Mouse (Mus musculus) midbrain, embryonic 16.5 days (tissue): ENCODE measurements around the gene Hes6. TPM values are rescaled to one million over a fixed set of nuclear protein-coding genes. Genes with fewer than 3 reads are reported as not detected.

Experiments
- ATAC-seq: fragments of 200-750 bp; cut with Nextera tagmentation; 2 replicates; pipeline ENCODE4 v1.8.0; 2017; ENCODE audit warnings: moderate TSS enrichment
- H3K27ac ChIP-seq: fragments of 300-500 bp; sonication (generic); 2 replicates; pipeline ENCODE4 v1.5.1; 2014; ENCODE audit warnings: mild to moderate bottlenecking, low read length, mixed read lengths
- H3K27me3 ChIP-seq: fragments of 300-500 bp; sonication (generic); 2 replicates; pipeline ENCODE4 v1.6.1; 2014; ENCODE audit warnings: low read depth, low read length, mixed read lengths; ENCODE audit not compliant: control insufficient read depth, insufficient read depth
- H3K36me3 ChIP-seq: fragments of 300-500 bp; sonication (generic); 2 replicates; pipeline ENCODE4 v1.6.1; 2014; ENCODE audit warnings: mild to moderate bottlenecking, low read length, moderate library complexity, mixed read lengths; ENCODE audit not compliant: control insufficient read depth, insufficient read depth
- H3K4me1 ChIP-seq: fragments of 300-500 bp; sonication (generic); 2 replicates; pipeline ENCODE4 v1.6.1; 2014; ENCODE audit warnings: mild to moderate bottlenecking, low read length, mixed read lengths; ENCODE audit not compliant: control insufficient read depth, insufficient read depth
- H3K4me2 ChIP-seq: fragments of 300-500 bp; sonication (generic); 2 replicates; pipeline ENCODE4 v1.6.1; 2014; ENCODE audit warnings: mild to moderate bottlenecking, low read length, mixed read lengths
- H3K4me3 ChIP-seq: fragments of 300-500 bp; sonication (generic); 2 replicates; pipeline ENCODE4 v1.5.1; 2014; ENCODE audit warnings: low read depth, mild to moderate bottlenecking, low read length, moderate library complexity, mixed read lengths
- H3K9ac ChIP-seq: fragments of 300-500 bp; sonication (generic); 2 replicates; pipeline ENCODE4 v1.6.1; 2014; ENCODE audit warnings: low read depth, low read length, mixed read lengths
- H3K9me3 ChIP-seq: fragments of 300-500 bp; sonication (generic); replicated peaks from 2 replicates; pipeline ENCODE4 v1.6.1; 2014; ENCODE audit warnings: mild to moderate bottlenecking, low read length, mixed read lengths; ENCODE audit not compliant: control insufficient read depth, poor library complexity, severe bottlenecking
- WGBS: fragments of 180-500 bp; shearing (Covaris S2); extraction: QIAGEN DNeasy Blood & Tissue Kit; methylation state at CpG from one replicate; pipeline ENCODE4 v1.1.7; 2014; 5-methylcytosine and 5-hydroxymethylcytosine counted together
- polyA plus RNA-seq: library from polyadenylated mRNA; unstranded; fragments of >200 nt; fragmentation: Nextera tagmentation; extraction: Ambion mirVana; gene quantifications from 2 replicates; pipeline ENCODE4 v1.2.1, GENCODE M21; 2015

Hes6 gene
- polyA plus RNA-seq, 1 experiment from 2014 or later = 153 TPM

DNA sequence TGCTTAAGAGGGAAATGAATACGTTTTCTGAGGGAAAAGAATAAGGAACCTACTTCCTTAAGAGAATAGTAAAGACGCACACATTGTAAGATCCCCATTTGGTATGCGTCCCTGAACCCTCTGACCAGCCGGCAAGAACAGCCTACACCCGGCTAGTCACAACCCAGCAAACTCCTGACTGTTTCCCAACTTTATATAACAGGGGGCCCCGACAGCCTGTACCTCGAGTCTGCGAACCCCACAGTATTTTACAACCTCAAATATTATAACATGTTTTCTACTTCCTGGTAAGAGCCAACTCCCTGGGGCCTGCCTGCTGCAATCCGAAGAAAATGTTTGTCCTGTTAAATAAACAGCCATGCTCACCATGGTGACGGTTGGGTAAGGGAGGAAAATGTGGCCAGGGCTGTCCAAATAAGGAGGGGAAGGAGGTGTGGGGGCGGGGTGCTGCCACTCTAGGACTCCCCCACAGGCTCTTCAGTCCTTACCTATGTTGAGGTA lies 42.5 kb upstream of the Hes6 start:
- Histone ChIP-seq H3K36me3 (no peaks in the 10 kb centered on the region), H3K9ac (no peak overlapping the region), H3K4me3 (no peak overlapping the region), H3K27me3 (no peaks in the 10 kb centered on the region), H3K4me2 (peak overlapping the region; percentile 17), H3K4me1 (peaks cover 17% of the 10 kb centered on the region), H3K9me3 (no peaks in the 10 kb centered on the region), H3K27ac (no peak overlapping the region)
- ATAC-seq = no peak
- 25% methylated on average over 11 of the region's 11 CpGs for WGBS

DNA sequence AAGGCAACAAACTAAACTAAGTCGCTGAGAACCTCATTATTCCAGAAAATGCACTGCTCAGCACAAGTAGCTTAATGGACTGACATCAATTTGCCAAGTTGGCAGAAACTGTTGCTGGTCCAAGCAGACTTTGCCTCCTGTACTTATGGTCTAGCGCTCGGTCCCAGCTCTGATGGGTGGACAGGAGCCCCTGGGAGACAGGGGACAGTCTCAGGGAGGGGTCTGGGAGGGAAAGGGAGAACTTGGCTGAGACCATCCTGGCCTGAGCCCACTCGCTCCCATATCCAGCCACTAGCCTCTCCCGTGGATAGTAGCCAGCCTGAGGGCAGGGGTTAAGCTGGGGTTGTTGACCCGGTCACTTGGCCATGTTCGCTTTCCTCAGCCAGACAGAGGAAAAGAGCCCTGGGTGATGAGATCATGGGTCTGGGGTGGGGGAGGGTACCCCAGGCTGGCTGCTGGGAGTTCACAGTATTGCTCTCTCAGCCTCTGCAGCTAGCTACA lies 41.9 kb upstream of the Hes6 start:
- Histone ChIP-seq H3K4me1 (peaks cover 17% of the 10 kb centered on the region), H3K4me3 (no peak overlapping the region), H3K9ac (no peak overlapping the region), H3K36me3 (no peaks in the 10 kb centered on the region), H3K27me3 (no peaks in the 10 kb centered on the region), H3K4me2 (peak overlapping the region; percentile 17), H3K9me3 (no peaks in the 10 kb centered on the region), H3K27ac (no peak overlapping the region)
- ATAC-seq = no peak
- 39% methylated on average over 7 of the region's 7 CpGs for WGBS

DNA sequence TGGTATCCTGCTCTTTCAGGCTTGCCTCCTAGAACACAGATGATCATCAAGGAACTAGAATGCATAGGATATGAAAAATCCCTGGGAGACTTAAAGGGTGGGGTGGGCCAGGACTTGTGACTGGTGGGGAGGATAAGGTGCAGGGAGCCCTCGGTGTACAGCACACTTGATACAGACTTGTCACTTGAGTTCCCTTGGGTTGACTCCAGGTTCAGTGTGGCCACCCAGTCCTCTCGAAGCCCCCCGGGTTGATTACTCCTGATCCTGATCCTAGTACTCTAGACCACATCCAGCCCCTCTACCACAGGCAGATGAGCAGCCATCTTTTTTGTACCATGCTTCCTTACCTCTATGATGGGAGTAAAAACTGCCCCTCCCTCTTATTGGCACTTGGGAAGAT lies 41.1 kb upstream of the Hes6 start:
- ATAC-seq = no peak
- WGBS = 93% methylated on average over 3 of the region's 3 CpGs
- no peaks in the 10 kb centered on the region for H3K27me3 ChIP-seq

DNA sequence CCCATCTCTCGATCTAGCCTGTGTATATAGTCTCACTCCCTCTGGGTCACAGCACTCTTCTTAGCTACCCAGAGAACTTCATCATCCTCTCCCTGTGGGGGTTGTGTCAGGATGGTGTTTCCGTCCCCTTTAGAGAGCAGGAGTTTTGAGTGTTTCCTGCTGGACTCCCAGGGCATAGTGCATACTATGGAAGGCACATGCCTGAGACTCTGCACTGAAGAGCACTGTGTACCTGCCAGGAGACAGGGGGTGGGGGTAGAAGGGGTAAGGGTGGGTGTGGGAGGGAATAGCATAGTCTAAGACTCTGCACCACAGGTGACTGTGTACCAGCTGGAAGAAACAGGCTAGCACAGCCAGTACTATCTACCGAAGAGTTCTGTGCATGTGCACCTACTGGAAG lies 40.5 kb upstream of the Hes6 start:
- H3K36me3 ChIP-seq = no peaks in the 10 kb centered on the region; the same call in 1 of the 2 replicates
- no peak overlapping the region for H3K27ac ChIP-seq
- WGBS = 91% methylated on average over 3 of the region's 3 CpGs
- no peak for ATAC-seq
- no peaks in the 10 kb centered on the region for H3K27me3 ChIP-seq
- H3K9me3 ChIP-seq = no peaks in the 10 kb centered on the region
- no peak overlapping the region for H3K4me2 ChIP-seq
- H3K4me1 ChIP-seq = peaks cover 17% of the 10 kb centered on the region
- no peak overlapping the region for H3K4me3 ChIP-seq
- no peak overlapping the region for H3K9ac ChIP-seq

More for the DNA sequence above, 41.1 kb upstream of the Hes6 start:
- Histone ChIP-seq H3K4me2 (no peak overlapping the region), H3K4me1 (peaks cover 17% of the 10 kb centered on the region), H3K4me3 (no peak overlapping the region), H3K9me3 (no peaks in the 10 kb centered on the region), H3K36me3 (no peaks in the 10 kb centered on the region), H3K27ac (no peak overlapping the region), H3K9ac (no peak overlapping the region)

DNA sequence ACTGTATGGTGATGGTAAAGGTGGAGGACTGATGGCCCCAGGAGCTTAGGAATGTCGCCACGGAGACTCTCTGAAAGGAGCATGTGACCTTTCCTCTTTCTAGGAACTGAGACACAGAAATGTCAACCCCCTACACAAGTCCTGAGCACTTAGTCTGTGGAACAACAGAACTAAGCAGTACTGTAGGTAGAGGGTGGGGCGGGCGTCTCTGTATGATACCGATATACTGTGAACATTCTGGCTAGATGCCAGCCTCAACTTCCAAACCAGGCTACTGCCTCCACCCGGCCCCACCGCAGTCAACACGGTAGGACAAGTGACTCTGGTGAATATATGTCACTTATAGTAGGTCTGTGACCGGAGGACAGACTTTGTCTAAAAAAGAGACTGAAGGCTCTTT lies 40.1 kb upstream of the Hes6 start:
- no peak overlapping the region for H3K4me3 ChIP-seq
- 88% methylated on average over 9 of the region's 9 CpGs for WGBS
- H3K36me3 ChIP-seq = peaks cover 2% of the 10 kb centered on the region; the same call in 1 of the 2 replicates
- no peaks in the 10 kb centered on the region for H3K9me3 ChIP-seq
- H3K4me1 ChIP-seq = peaks cover 17% of the 10 kb centered on the region
- H3K4me2 ChIP-seq = no peak overlapping the region
- no peak overlapping the region for H3K27ac ChIP-seq
- ATAC-seq = no peak
- no peak overlapping the region for H3K9ac ChIP-seq
- H3K27me3 ChIP-seq = no peaks in the 10 kb centered on the region

DNA sequence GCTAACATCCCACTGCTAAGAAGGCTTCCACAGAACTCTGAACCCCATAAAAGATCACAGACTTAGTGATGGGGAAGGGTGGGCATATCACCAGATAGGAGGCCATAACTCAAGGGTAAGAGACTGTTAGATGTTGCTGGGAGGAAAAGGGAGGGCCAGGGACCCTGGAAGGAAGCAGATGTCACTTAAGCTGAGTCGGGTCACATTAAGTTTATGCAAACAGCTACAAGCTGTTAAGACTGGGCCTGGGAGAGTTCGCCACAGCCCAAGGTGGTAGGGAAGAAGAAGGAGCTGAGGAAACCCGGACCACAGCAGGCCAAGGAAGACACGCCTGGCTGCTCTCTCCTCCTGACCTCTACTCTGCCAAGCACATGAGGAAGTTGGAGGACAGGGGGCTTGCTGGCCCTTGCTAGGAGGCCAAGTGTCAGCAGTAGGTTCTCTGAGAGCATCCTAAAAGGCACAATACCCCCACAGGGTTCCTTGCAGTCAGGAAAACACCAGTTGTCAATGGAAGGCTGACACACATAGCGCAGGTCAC lies 37.8 kb upstream of the Hes6 start:
- H3K4me1 ChIP-seq = peaks cover 1% of the 10 kb centered on the region; the same call in 1 of the 2 replicates
- no peaks in the 10 kb centered on the region for H3K9me3 ChIP-seq
- H3K36me3 ChIP-seq = peaks cover 20% of the 10 kb centered on the region
- H3K4me2 ChIP-seq = no peak overlapping the region
- no peaks in the 10 kb centered on the region for H3K27me3 ChIP-seq
- WGBS = 67% methylated on average over 5 of the region's 5 CpGs
- H3K9ac ChIP-seq = no peak overlapping the region
- no peak overlapping the region for H3K4me3 ChIP-seq
- no peak for ATAC-seq
- H3K27ac ChIP-seq = no peak overlapping the region

DNA sequence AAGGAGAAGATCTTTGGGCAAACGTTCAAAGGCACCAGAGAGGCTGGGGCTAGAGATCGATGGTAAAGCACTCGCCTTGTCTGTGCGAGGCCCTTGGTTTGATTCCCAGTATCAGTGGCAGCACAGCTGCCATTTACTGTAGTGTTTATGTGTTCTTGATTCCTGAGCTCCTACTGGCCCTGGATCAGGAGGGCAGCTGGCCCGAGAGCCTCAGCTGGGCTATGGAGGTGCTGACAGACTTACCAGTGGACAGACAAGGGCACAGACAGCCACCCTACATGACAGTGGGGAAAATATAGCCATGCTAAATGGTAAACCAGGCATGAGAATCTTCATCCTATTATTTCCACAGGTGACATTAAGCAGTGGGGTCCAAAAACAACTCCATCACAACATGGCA lies 37.0 kb upstream of the Hes6 start:
- no peak overlapping the region for H3K4me2 ChIP-seq
- peaks cover 22% of the 10 kb centered on the region for H3K36me3 ChIP-seq
- no peak for ATAC-seq
- H3K9ac ChIP-seq = no peak overlapping the region
- no peak overlapping the region for H3K27ac ChIP-seq
- no peaks in the 10 kb centered on the region for H3K9me3 ChIP-seq
- H3K4me3 ChIP-seq = no peak overlapping the region
- no peaks in the 10 kb centered on the region for H3K27me3 ChIP-seq
- WGBS = 89% methylated on average over 5 of the region's 5 CpGs
- H3K4me1 ChIP-seq = no peaks in the 10 kb centered on the region

DNA sequence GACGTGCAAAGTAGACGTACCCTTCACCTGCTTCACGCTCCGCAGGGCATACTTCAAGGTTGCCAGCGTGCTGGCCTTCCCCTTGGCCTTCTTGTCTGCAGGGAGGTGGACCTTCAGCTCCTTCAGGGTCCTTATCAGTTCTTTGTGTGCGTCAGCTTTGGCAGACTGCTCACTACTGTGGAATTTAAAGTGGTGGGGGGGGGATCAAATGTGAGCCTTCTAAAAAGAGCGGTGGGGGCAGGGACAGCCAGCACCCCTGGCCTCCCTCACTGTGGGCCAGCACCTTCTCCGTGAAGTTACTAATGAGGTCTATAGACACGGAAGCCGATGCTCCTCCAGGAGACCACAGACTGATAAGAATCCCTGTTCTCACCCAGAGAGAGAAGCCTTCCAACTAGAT lies 34.9 kb upstream of the Hes6 start:
- H3K27ac ChIP-seq = no peak overlapping the region
- H3K9me3 ChIP-seq = no peaks in the 10 kb centered on the region
- no peaks in the 10 kb centered on the region for H3K27me3 ChIP-seq
- H3K9ac ChIP-seq = no peak overlapping the region
- H3K4me2 ChIP-seq = no peak overlapping the region
- no peaks in the 10 kb centered on the region for H3K4me1 ChIP-seq
- no peak overlapping the region for H3K4me3 ChIP-seq
- WGBS = 96% methylated on average over 10 of the region's 10 CpGs
- ATAC-seq = no peak
- H3K36me3 ChIP-seq = peaks cover 33% of the 10 kb centered on the region

DNA sequence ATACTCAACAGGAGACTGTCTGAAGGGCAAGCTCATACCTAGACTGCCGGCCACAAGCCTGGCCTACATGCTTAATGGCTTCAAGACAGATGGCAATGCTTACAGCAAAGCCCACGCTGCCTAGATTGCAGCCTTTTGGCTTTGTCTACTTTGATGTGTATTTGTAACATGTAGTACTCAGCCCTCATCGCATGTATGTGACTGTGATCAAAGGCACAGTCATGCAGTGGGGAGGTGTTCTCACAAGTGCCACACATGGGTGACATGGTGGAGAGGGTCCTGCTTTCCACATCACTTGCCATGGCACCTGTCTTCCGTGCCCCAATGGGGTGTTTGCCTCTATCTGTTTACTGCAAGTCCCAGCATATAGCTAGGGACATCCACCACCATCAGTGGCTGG lies 32.7 kb upstream of the Hes6 start:
- Histone ChIP-seq H3K27ac (no peak overlapping the region), H3K4me3 (no peak overlapping the region), H3K36me3 (peaks cover 36% of the 10 kb centered on the region), H3K27me3 (no peaks in the 10 kb centered on the region), H3K4me2 (no peak overlapping the region), H3K9me3 (no peaks in the 10 kb centered on the region), H3K4me1 (no peaks in the 10 kb centered on the region), H3K9ac (no peak overlapping the region)
- WGBS = 94% methylated on average over 4 of the region's 4 CpGs
- ATAC-seq = no peak
